Mouse (Mus musculus) ovary, adult 18-20 months (tissue): Measurements from ENCODE around the gene Tagap1.
"Not testable (repeated sequence)": the region's sequence is repeated elsewhere in the genome, so short reads cannot be mapped to it uniquely, and the experiment has no call there.

Experiments used
- DNase-seq: peaks from one replicate; pipeline ENCODE4 v3.0.0; 2022; ENCODE audit warnings: low spot score, mixed read lengths

The Tagap1 gene

GRCm38 (mm10) chr17:6960776-6961175 is at the start of gene Tagap1:
Tagap1 (minus strand) TSS chr17:6961156.
- DNase-seq: not testable (repeated sequence)

- not testable (repeated sequence) for DNase-seq
Measured at GRCm38 (mm10) chr17:7009901-7010300, 48.9 kb upstream of the Tagap1 start.

- DNase-seq: not testable (repeated sequence)
Measured at GRCm38 (mm10) chr17:7009440-7009839, 48.5 kb upstream of the Tagap1 start.

- not testable (repeated sequence) for DNase-seq
Measured at GRCm38 (mm10) chr17:7008885-7009284, 47.9 kb upstream of the Tagap1 start.

- DNase-seq: not testable (repeated sequence)
Measured at GRCm38 (mm10) chr17:7005646-7006045, 44.7 kb upstream of the Tagap1 start.

GRCm38 (mm10) chr17:7003392-7003791 is 42.4 kb upstream of the Tagap1 start:
- DNase-seq: not testable (repeated sequence)

- not testable (repeated sequence) for DNase-seq
Measured at GRCm38 (mm10) chr17:7001790-7002585, 41.0 kb upstream of the Tagap1 start.

GRCm38 (mm10) chr17:6997778-6998490 is 37.0 kb upstream of the Tagap1 start:
- not testable (repeated sequence) for DNase-seq

- DNase-seq: not testable (repeated sequence)
Measured at GRCm38 (mm10) chr17:6996826-6997225, 35.9 kb upstream of the Tagap1 start.

- not testable (repeated sequence) for DNase-seq
Measured at GRCm38 (mm10) chr17:6995504-6995903, 34.5 kb upstream of the Tagap1 start.

- DNase-seq: not testable (repeated sequence)
Measured at GRCm38 (mm10) chr17:6986118-6986517, 25.2 kb upstream of the Tagap1 start.

- not testable (repeated sequence) for DNase-seq
Measured at GRCm38 (mm10) chr17:6980144-6980543, 19.2 kb upstream of the Tagap1 start.

GRCm38 (mm10) chr17:6979380-6979779 is 18.4 kb upstream of the Tagap1 start:
- not testable (repeated sequence) for DNase-seq

- DNase-seq: peak; percentile 63
Measured at GRCm38 (mm10) chr17:6978287-6979248, 17.6 kb upstream of the Tagap1 start, which contains the start of gene Gm49721. Gm49721 (plus strand) TSS chr17:6978904.

- not testable (repeated sequence) for DNase-seq
Measured at GRCm38 (mm10) chr17:6974985-6975384, 14.0 kb upstream of the Tagap1 start.

- not testable (repeated sequence) for DNase-seq
Measured at GRCm38 (mm10) chr17:6972836-6973396, 12.0 kb upstream of the Tagap1 start.

GRCm38 (mm10) chr17:6971238-6971637 is 10.3 kb upstream of the Tagap1 start:
- not testable (repeated sequence) for DNase-seq

GRCm38 (mm10) chr17:6970334-6970733 is 9.4 kb upstream of the Tagap1 start, which contains the start of gene Rnaset2b:
Rnaset2b (plus strand) TSS chr17:6970634.
- DNase-seq: not testable (repeated sequence)

GRCm38 (mm10) chr17:6967673-6968072 is 6.7 kb upstream of the Tagap1 start:
- DNase-seq: not testable (repeated sequence)

GRCm38 (mm10) chr17:6965364-6965763 is 4.4 kb upstream of the Tagap1 start:
- DNase-seq: not testable (repeated sequence)

- not testable (repeated sequence) for DNase-seq
Measured at GRCm38 (mm10) chr17:6962936-6963335, 2.0 kb upstream of the Tagap1 start.
